Mouse (Mus musculus) CH12F3 (cell line): Measurements from ENCODE around the gene Olfr850.

Source experiments
- in situ Hi-C: fragments of 300-500 bp; cut with MboI; formaldehyde crosslinking; loops from 2 replicates; pipeline ENCODE4 v1.14.3; 2020; ENCODE audit warnings: low sequenced_read_pairs

The Olfr850 gene

DNA sequence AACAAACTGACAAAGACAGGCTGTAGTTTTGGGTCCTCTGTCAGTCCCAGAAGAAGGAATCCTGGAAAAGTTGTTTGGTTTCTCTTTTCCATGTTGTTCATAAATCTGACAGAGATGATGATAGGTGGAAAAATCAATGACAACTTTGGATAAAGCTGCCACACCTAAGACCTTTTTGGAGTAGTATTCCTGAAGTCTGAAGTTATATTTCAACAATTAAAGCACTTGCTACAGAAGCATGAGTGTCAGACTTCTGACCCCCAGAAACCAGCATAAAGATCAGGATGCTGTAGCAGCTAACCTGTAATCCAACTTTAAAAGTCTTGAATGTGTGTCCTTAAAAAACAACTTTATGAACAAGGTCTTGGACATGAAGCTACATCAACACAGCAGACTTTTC lies at the start of gene Olfr850:
Olfr850 (minus strand) TSS at position 101 of the 400 bp plus-strand sequence.
- in situ Hi-C loops, result no loop called here

DNA sequence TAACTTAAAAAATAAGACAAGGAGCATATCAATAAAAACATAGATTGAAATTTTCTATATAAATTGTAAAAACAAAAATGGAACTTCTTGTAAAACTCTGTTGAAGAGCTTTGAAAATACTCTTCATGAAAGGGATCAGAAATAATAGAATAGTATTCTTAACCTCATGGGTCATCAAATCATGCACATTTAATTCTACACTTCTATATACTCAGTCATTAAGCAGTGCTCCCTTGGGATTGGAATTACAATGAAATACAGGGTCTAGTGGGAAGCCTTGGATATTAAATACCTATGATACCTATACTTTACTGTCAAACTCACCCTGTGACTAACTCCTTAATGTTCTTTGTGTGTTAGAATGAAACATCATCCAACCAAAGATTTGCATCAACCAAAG lies 14.9 kb upstream of the Olfr850 start, which contains the start of gene Olfr851:
Olfr851 (plus strand) TSS at position 301 of the 400 bp plus-strand sequence.
- in situ Hi-C loops, result no loop called here

DNA sequence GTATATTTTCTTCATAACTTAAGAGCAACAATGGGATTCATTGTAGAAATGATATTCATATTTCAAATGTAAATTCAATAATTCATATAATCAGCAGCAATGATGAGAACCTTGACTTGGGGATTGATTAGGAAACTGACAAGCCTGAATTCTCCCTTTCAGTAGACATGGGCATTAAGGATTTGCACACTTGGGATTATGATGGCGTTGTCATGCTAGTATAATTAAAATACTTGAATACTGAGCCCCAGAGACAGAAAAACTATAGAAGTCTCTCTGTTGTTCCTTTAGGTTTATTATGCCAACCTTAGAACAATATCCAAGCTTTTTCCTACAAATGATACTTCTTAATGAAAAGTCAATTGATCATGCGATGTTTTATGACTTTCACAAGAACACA lies 38.1 kb downstream of the Olfr850 start, which contains the start of gene Olfr849:
Olfr849 (plus strand) TSS at position 301 of the 400 bp plus-strand sequence.
- in situ Hi-C loops, result no loop called here
